13 mouse cellular contexts compared by ENCODE assay signal in the genomic region with DNA sequence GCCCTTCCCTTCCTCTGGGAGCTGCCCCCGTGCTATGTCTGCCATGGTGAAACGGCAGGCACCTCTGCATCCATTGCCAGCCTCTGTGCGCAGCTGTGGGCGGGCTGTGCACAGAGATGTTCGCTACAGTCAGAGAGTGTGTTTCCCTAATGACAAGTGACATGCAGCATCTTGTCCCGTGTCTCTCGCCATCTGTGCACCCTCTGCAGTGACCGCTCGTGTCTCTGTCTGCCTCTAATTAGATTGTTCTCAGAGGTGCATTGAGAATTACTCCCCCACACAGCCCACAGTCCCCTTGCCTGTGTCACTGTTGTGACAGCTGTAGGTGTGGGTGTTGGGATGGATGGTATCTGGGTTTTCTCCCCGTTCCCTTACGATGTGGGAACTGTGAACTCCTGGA.
DNase-seq lines count a peak whose midpoint lies in the region; ATAC-seq lines count a peak whose summit lies in the region.
"Had no signal": no experiment of that assay in that cellular context is flagged by ENCODE, and none has a peak within 500 bp of the region (broad histone marks: within the 10 kb centered on the region; RNA-seq: fewer than 3 reads in every experiment).

No protein-coding gene starts in this region.

- no peaks in the 10 kb centered on the region for H3K9me3 ChIP-seq in kidney, embryonic 15.5 days (replicated peaks)
- H3K9me3 ChIP-seq in hindbrain, embryonic 10.5 days: no peaks in the 10 kb centered on the region
- no peaks in the 10 kb centered on the region for H3K9me3 ChIP-seq in neural tube, embryonic 12.5 days
- no peaks in the 10 kb centered on the region for H3K9me3 ChIP-seq in heart, embryonic 10.5 days
- H3K9me3 ChIP-seq: heart, embryonic 15.5 days; liver, embryonic 13.5 days had no signal

- no peak overlapping the region for H3K4me3 ChIP-seq in kidney, embryonic 15.5 days (replicated peaks)
- no peak overlapping the region for H3K4me3 ChIP-seq in hindbrain, embryonic 10.5 days
- H3K4me3 ChIP-seq in neural tube, embryonic 12.5 days: no peak overlapping the region
- H3K4me3 ChIP-seq in heart, embryonic 10.5 days: no peak overlapping the region
- H3K4me3 ChIP-seq: heart, embryonic 15.5 days; liver, embryonic 13.5 days had no signal

- no peak overlapping the region for H3K9ac ChIP-seq in kidney, embryonic 15.5 days
- H3K9ac ChIP-seq in neural tube, embryonic 12.5 days: 0 out of 2 replicates have a peak overlapping the region, but pooled peaks have one; percentile 5
- H3K9ac ChIP-seq: heart, embryonic 15.5 days; liver, embryonic 13.5 days had no signal

- DNase-seq in kidney, postnatal 10 days: no peak
- no peak for DNase-seq in hindbrain, embryonic 10.5 days (ENCODE audit: low spot score)
- peak; percentile 56 for DNase-seq in layer of hippocampus, adult 9-11 months
- no peak for DNase-seq in cerebellum, adult 8-10 months
- DNase-seq in heart, embryonic 10.5 days (ENCODE audit: low spot score): no peak
- DNase-seq: cerebellum, adult 9-10 months; kidney, adult 8-10 months; liver, embryonic 13.5 days; thymus, postnatal 4 days had no signal

- WGBS in kidney, embryonic 15.5 days: 35% methylated on average over 11 of the region's 11 CpGs
- 60% methylated on average over 11 of the region's 11 CpGs for WGBS in hindbrain, embryonic 10.5 days
- 37% methylated on average over 11 of the region's 11 CpGs for WGBS in neural tube, embryonic 12.5 days
- 73% methylated on average over 11 of the region's 11 CpGs for WGBS in heart, embryonic 10.5 days

- peak overlapping the region; percentile 2; the same call in 1 of the 2 replicates for H3K27ac ChIP-seq in kidney, embryonic 15.5 days
- peak overlapping the region; percentile 69 for H3K27ac ChIP-seq in hindbrain, embryonic 10.5 days
- H3K27ac ChIP-seq in neural tube, embryonic 12.5 days: 0 out of 2 replicates have a peak overlapping the region, but pooled peaks have one; percentile 57
- no peak overlapping the region for H3K27ac ChIP-seq in heart, embryonic 10.5 days
- H3K27ac ChIP-seq: heart, embryonic 15.5 days; liver, embryonic 13.5 days had no signal

- no peaks in the 10 kb centered on the region for H3K36me3 ChIP-seq in kidney, embryonic 15.5 days
- H3K36me3 ChIP-seq in hindbrain, embryonic 10.5 days: no peaks in the 10 kb centered on the region
- no peaks in the 10 kb centered on the region for H3K36me3 ChIP-seq in neural tube, embryonic 12.5 days
- no peaks in the 10 kb centered on the region for H3K36me3 ChIP-seq in heart, embryonic 10.5 days
- H3K36me3 ChIP-seq: heart, embryonic 15.5 days; liver, embryonic 13.5 days had no signal

- no peak overlapping the region for H3K4me2 ChIP-seq in kidney, embryonic 15.5 days
- H3K4me2 ChIP-seq in neural tube, embryonic 12.5 days (replicated peaks): no peak overlapping the region
- H3K4me2 ChIP-seq: heart, embryonic 15.5 days; liver, embryonic 13.5 days had no signal

- ATAC-seq in kidney, embryonic 15.5 days (replicated peaks; ENCODE audit: low FRiP score): peak; percentile 61
- peak; percentile 41; the same call in 1 of the 2 replicates for ATAC-seq in neural tube, embryonic 12.5 days (ENCODE audit: low FRiP score, low read depth)
- ATAC-seq in CD4-positive, CD25-positive, alpha-beta regulatory T cell, adult 4 months: no peak

- no peaks in the 10 kb centered on the region for H3K27me3 ChIP-seq in kidney, embryonic 15.5 days
- no peaks in the 10 kb centered on the region for H3K27me3 ChIP-seq in hindbrain, embryonic 10.5 days (ENCODE audit: insufficient read depth, poor library complexity, severe bottlenecking)
- H3K27me3 ChIP-seq in neural tube, embryonic 12.5 days (replicated peaks): no peaks in the 10 kb centered on the region
- H3K27me3 ChIP-seq in heart, embryonic 10.5 days (ENCODE audit: insufficient read depth, poor library complexity, severe bottlenecking): peaks cover 9% of the 10 kb centered on the region; the same call in 1 of the 2 replicates
- H3K27me3 ChIP-seq: heart, embryonic 15.5 days; liver, embryonic 13.5 days had no signal

- peaks cover 26% of the 10 kb centered on the region for H3K4me1 ChIP-seq in kidney, embryonic 15.5 days
- peaks cover 76% of the 10 kb centered on the region for H3K4me1 ChIP-seq in hindbrain, embryonic 10.5 days (replicated peaks)
- H3K4me1 ChIP-seq in neural tube, embryonic 12.5 days: peaks cover 69% of the 10 kb centered on the region
- peaks cover 20% of the 10 kb centered on the region for H3K4me1 ChIP-seq in heart, embryonic 10.5 days
- H3K4me1 ChIP-seq: heart, embryonic 15.5 days; liver, embryonic 13.5 days had no signal
